Mouse (Mus musculus): ENCODE data around the gene Prl7c1.

GRCm38 (mm10) chr13:27799303-27799702 is 18.7 kb upstream of the Prl7c1 start:
- TF ChIP-seq CTCF (IDR thresholded peaks at IDR 0.05; ENCODE audit: extremely low read depth, insufficient read length, insufficient replicate concordance, low read depth, low read length) = no peak
- TF ChIP-seq POLR2A (IDR thresholded peaks at IDR 0.05; ENCODE audit: low read depth, low read length) = no peak

Measured in small intestine, adult 2 months (tissue).